Mouse (Mus musculus) heart, postnatal 0 days (tissue): ENCODE results near the gene Snx21.

Experiments
- CTCF ChIP-seq: IDR thresholded peaks from 2 replicates; pipeline ENCODE4 v1.5.1; 2016; ENCODE audit warnings: antibody characterized with exemption, control low read depth, low read depth
- EP300 ChIP-seq: IDR thresholded peaks from 2 replicates; pipeline ENCODE4 v1.6.1; 2016; ENCODE audit warnings: antibody characterized with exemption, low read depth

GRCm38 (mm10) chr2:164831029-164831428 lies 45.4 kb downstream of the Snx21 start:
- TF ChIP-seq CTCF (no peak), EP300 (no peak)
